Mouse (Mus musculus) MEL (cell line): Measurements from ENCODE around the gene Dmrta2. TPM values are rescaled to one million over a fixed set of nuclear protein-coding genes. Genes with fewer than 3 reads are reported as not detected.

Experiments used
- DNase-seq: peaks from one replicate; pipeline ENCODE4 v3.0.0; 2011; ENCODE audit warnings: low read depth, low spot score
- H3K27ac ChIP-seq: 2 replicates; pipeline ENCODE4 v1.5.1; 2012; ENCODE audit warnings: low read depth, mild to moderate bottlenecking, control low read depth, low read length, moderate library complexity; ENCODE audit not compliant: control insufficient read depth
- H3K27me3 ChIP-seq, 2 experiments: fragments of 150-350 bp in 1 of 2; sonication (generic) in 1 of 2; 2 replicates each; pipeline ENCODE4 v1.6.1; 2012; ENCODE audit warnings: low read length in 2 of 2, mild to moderate bottlenecking in 2 of 2, improper control_type of control experiment in 1 of 2, moderate library complexity in 1 of 2; ENCODE audit not compliant: insufficient read depth in 2 of 2, control insufficient read depth in 1 of 2
- H3K36me3 ChIP-seq, 2 experiments: 2 replicates each; pipeline ENCODE4 v1.6.1; 2012 to 2014; ENCODE audit warnings: low read length in 2 of 2, improper control_type of control experiment in 1 of 2, inconsistent platforms in 1 of 2, mild to moderate bottlenecking in 1 of 2; ENCODE audit not compliant: insufficient read depth in 2 of 2, control insufficient read depth in 1 of 2
- H3K4me1 ChIP-seq, 2 experiments: fragments of 150-350 bp in 1 of 2; sonication (generic) in 1 of 2; 2 replicates each; pipeline ENCODE4 v1.6.1; 2012; ENCODE audit warnings: low read length in 2 of 2, improper control_type of control experiment in 1 of 2, mild to moderate bottlenecking in 1 of 2; ENCODE audit not compliant: insufficient read depth in 2 of 2, control insufficient read depth in 1 of 2
- H3K4me3 ChIP-seq, 2 experiments: fragments of 150-350 bp in 1 of 2; sonication (generic) in 1 of 2; 2 replicates each; pipeline ENCODE4 v1.5.1; 2012; ENCODE audit warnings: low read depth in 2 of 2, low read length in 2 of 2, mild to moderate bottlenecking in 2 of 2, moderate library complexity in 2 of 2, control low read depth in 1 of 2, improper control_type of control experiment in 1 of 2; ENCODE audit not compliant: control insufficient read depth in 1 of 2, insufficient read depth in 1 of 2
- H3K79me2 ChIP-seq: 2 replicates; pipeline ENCODE4 v1.6.1; 2012; ENCODE audit warnings: mild to moderate bottlenecking, low read length, moderate library complexity; ENCODE audit not compliant: control insufficient read depth, poor library complexity, insufficient read depth
- H3K9ac ChIP-seq: 2 replicates; pipeline ENCODE4 v1.6.1; 2012; ENCODE audit warnings: low read depth, mild to moderate bottlenecking, control low read depth, low read length, moderate library complexity; ENCODE audit not compliant: control insufficient read depth, poor library complexity, severe bottlenecking
- H3K9me3 ChIP-seq: fragments of 150-350 bp; sonication (generic); replicated peaks from 2 replicates; pipeline ENCODE4 v1.6.1; 2012; ENCODE audit warnings: mild to moderate bottlenecking, low read length, improper control_type of control experiment, moderate library complexity; ENCODE audit not compliant: insufficient read depth
- BHLHE40 ChIP-seq: IDR thresholded peaks from 2 replicates; pipeline ENCODE4 v1.6.1; 2012; ENCODE audit warnings: low read depth, mild to moderate bottlenecking, inconsistent platforms, low read length, improper control_type of control experiment, borderline replicate concordance
- CHD1 ChIP-seq: IDR thresholded peaks from 2 replicates; pipeline ENCODE4 v1.6.1; 2012; ENCODE audit warnings: low read depth, mild to moderate bottlenecking, inconsistent platforms, low read length, improper control_type of control experiment
- CHD2 ChIP-seq: IDR thresholded peaks from 2 replicates; pipeline ENCODE4 v1.6.1; 2011; ENCODE audit warnings: low read length, improper control_type of control experiment
- ELF1 ChIP-seq: IDR thresholded peaks from 2 replicates; pipeline ENCODE4 v1.6.1; 2014; ENCODE audit warnings: low read depth, mild to moderate bottlenecking, inconsistent platforms, low read length, improper control_type of control experiment, moderate library complexity
- EP300 ChIP-seq, 2 experiments: IDR thresholded peaks; 2 replicates each; pipeline ENCODE4 v1.6.1; 2011; ENCODE audit warnings: improper control_type of control experiment in 2 of 2, low read length in 2 of 2, low read depth in 1 of 2, mild to moderate bottlenecking in 1 of 2
- ETS1 ChIP-seq: IDR thresholded peaks from 2 replicates; pipeline ENCODE4 v1.6.1; 2012; ENCODE audit warnings: low read depth, mild to moderate bottlenecking, inconsistent platforms, low read length, improper control_type of control experiment, moderate library complexity
- GABPA ChIP-seq: IDR thresholded peaks from 2 replicates; pipeline ENCODE4 v1.6.1; 2012; ENCODE audit warnings: low read depth, mild to moderate bottlenecking, inconsistent platforms, low read length, improper control_type of control experiment, moderate library complexity
- HCFC1 ChIP-seq: IDR thresholded peaks from 2 replicates; pipeline ENCODE4 v1.6.1; 2012; ENCODE audit warnings: low read depth, mild to moderate bottlenecking, inconsistent platforms, low read length, improper control_type of control experiment, moderate library complexity
- KAT2A ChIP-seq: conservative IDR thresholded peaks from 2 replicates; pipeline ENCODE4 v1.6.1; 2012; ENCODE audit warnings: low read depth, low read length, improper control_type of control experiment, inconsistent platforms
- MAFK ChIP-seq: IDR thresholded peaks from 2 replicates; pipeline ENCODE4 v1.6.1; 2011; ENCODE audit warnings: low read depth, mild to moderate bottlenecking, low read length, improper control_type of control experiment, borderline replicate concordance
- MEF2A ChIP-seq: IDR thresholded peaks from 2 replicates; pipeline ENCODE4 v1.6.1; 2014; ENCODE audit warnings: low read depth, mild to moderate bottlenecking, inconsistent platforms, low read length, improper control_type of control experiment; ENCODE audit not compliant: poor library complexity, insufficient replicate concordance, severe bottlenecking; ENCODE audit errors: extremely low read depth
- MYB ChIP-seq: IDR thresholded peaks from 2 replicates; pipeline ENCODE4 v1.6.1; 2011; ENCODE audit warnings: mild to moderate bottlenecking, low read depth, low read length, improper control_type of control experiment
- NELFE ChIP-seq: IDR thresholded peaks from 2 replicates; pipeline ENCODE4 v1.6.1; 2011; ENCODE audit warnings: low read depth, low read length, improper control_type of control experiment
- NRF1 ChIP-seq: IDR thresholded peaks from 2 replicates; pipeline ENCODE4 v1.6.1; 2014; ENCODE audit warnings: low read depth, mild to moderate bottlenecking, inconsistent platforms, low read length, improper control_type of control experiment, moderate library complexity; ENCODE audit not compliant: poor library complexity, insufficient read depth, severe bottlenecking
- POLR2A ChIP-seq, 2 experiments: IDR thresholded peaks; 2 replicates each; pipeline ENCODE4 v1.6.1; 2011 to 2012; ENCODE audit warnings: low read length in 2 of 2, mild to moderate bottlenecking in 2 of 2, control low read depth in 1 of 2, improper control_type of control experiment in 1 of 2, low read depth in 1 of 2, moderate library complexity in 1 of 2; ENCODE audit not compliant: control insufficient read depth in 1 of 2, insufficient read depth in 1 of 2, poor library complexity in 1 of 2
- POLR2AphosphoS2 ChIP-seq: IDR thresholded peaks from 2 replicates; pipeline ENCODE4 v1.6.1; 2011; ENCODE audit warnings: low read length, improper control_type of control experiment
- RAD21 ChIP-seq: IDR thresholded peaks from 2 replicates; pipeline ENCODE4 v1.6.1; 2011; ENCODE audit warnings: mild to moderate bottlenecking, low read depth, low read length, improper control_type of control experiment
- SIN3A ChIP-seq: IDR thresholded peaks from 2 replicates; pipeline ENCODE4 v1.6.1; 2012; ENCODE audit warnings: low read length, improper control_type of control experiment, inconsistent platforms
- TAL1 ChIP-seq: IDR thresholded peaks from 2 replicates; pipeline ENCODE4 v1.6.1; 2012; ENCODE audit warnings: mild to moderate bottlenecking, inconsistent platforms, low read length, moderate library complexity, mixed read lengths
- TBP ChIP-seq: IDR thresholded peaks from 2 replicates; pipeline ENCODE4 v1.8.0; 2011; ENCODE audit warnings: low read depth, low read length, improper control_type of control experiment
- TCF12 ChIP-seq: IDR thresholded peaks from 2 replicates; pipeline ENCODE4 v1.6.1; 2014; ENCODE audit warnings: low read depth, mild to moderate bottlenecking, inconsistent platforms, low read length, improper control_type of control experiment, moderate library complexity
- ZKSCAN1 ChIP-seq: IDR thresholded peaks from 2 replicates; pipeline ENCODE4 v1.6.1; 2012; ENCODE audit warnings: low read depth, mild to moderate bottlenecking, inconsistent platforms, low read length, improper control_type of control experiment, moderate library complexity
- ZNF384 ChIP-seq: IDR thresholded peaks from 2 replicates; pipeline ENCODE4 v1.6.1; 2012; ENCODE audit warnings: low read depth, mild to moderate bottlenecking, inconsistent platforms, low read length, improper control_type of control experiment
- polyA plus RNA-seq, 2 experiments: library from polyadenylated mRNA; stranded (reverse) in 1 of 2; unstranded in 1 of 2; fragments of >175 nt in 1 of 2; fragments of >200 nt in 1 of 2; gene quantifications; 2 replicates each; pipeline versions ENCODE4 v1.2.1 to v1.2.4; 2012; ENCODE audit warnings: low replicate concordance in 2 of 2, low read depth in 1 of 2; ENCODE audit not compliant: insufficient read length in 2 of 2, insufficient read depth in 1 of 2, missing spikeins in 1 of 2
- total RNA-seq: library from RNA; depleted of rRNA; stranded (reverse); fragments of 300-350 nt; gene quantifications from 2 replicates; pipeline ENCODE4 v1.2.3, GENCODE M21; 2012

Dmrta2 gene
- total and polyA plus RNA-seq, 3 experiments = 0.08 to 0.11 TPM; not detected in 1

- Histone ChIP-seq H3K36me3 (no peaks in the 10 kb centered on the region), H3K9me3 (no peaks in the 10 kb centered on the region), H3K9ac (no peak overlapping the region), H3K79me2 (no peaks in the 10 kb centered on the region), H3K27ac (no peak overlapping the region), H3K4me3 (no peak overlapping the region), H3K27me3 (no peaks in the 10 kb centered on the region), H3K4me1 (no peaks in the 10 kb centered on the region)
- no peak for DNase-seq
- TF ChIP-seq TCF12 = no peak
- TF ChIP-seq ELF1 = no peak
- no peak for TF ChIP-seq ETS1
- no peak for TF ChIP-seq ZKSCAN1
- no peak for TF ChIP-seq MYB
- TF ChIP-seq NELFE = no peak
- no peak for TF ChIP-seq CHD1
- no peak for TF ChIP-seq TBP
- TF ChIP-seq RAD21 = no peak
- TF ChIP-seq EP300 (IDR thresholded peaks at IDR 0.05; ENCODE audit: low read depth in 1 of 2, low read length in 2 of 2) = no peak
- no peak for TF ChIP-seq NRF1
- no peak for TF ChIP-seq ZNF384
- TF ChIP-seq TAL1 = no peak
- no peak for TF ChIP-seq POLR2A (IDR thresholded peaks at IDR 0.05; ENCODE audit: control insufficient read depth in 1 of 2, insufficient read depth in 1 of 2, low read depth in 1 of 2, low read length in 2 of 2, poor library complexity in 1 of 2)
- no peak for TF ChIP-seq GABPA
- no peak for TF ChIP-seq CHD2
- no peak for TF ChIP-seq KAT2A
- no peak for TF ChIP-seq POLR2AphosphoS2
- no peak for TF ChIP-seq MAFK
- TF ChIP-seq, all 39 proteins: peak for 0
Observed at GRCm38 (mm10) chr4:109978858-109979340, 1.0 kb downstream of the Dmrta2 start.

- no peaks in the 10 kb centered on the region for H3K36me3 ChIP-seq
- H3K4me1 ChIP-seq = no peaks in the 10 kb centered on the region
- no peak for DNase-seq
Observed at GRCm38 (mm10) chr4:109979461-109980320, 1.8 kb downstream of the Dmrta2 start.

More at GRCm38 (mm10) chr4:109979461-109980320, 1.8 kb downstream of the Dmrta2 start:
- H3K9ac ChIP-seq = no peak overlapping the region
- H3K79me2 ChIP-seq = no peaks in the 10 kb centered on the region
- no peak overlapping the region for H3K27ac ChIP-seq
- no peaks in the 10 kb centered on the region for H3K9me3 ChIP-seq
- H3K4me3 ChIP-seq = no peak overlapping the region
- no peak for TF ChIP-seq ETS1
- TF ChIP-seq ELF1 = no peak
- TF ChIP-seq SIN3A = no peak
- TF ChIP-seq TCF12 = no peak
- TF ChIP-seq POLR2AphosphoS2 = no peak
- TF ChIP-seq GABPA = no peak
- no peak for TF ChIP-seq BHLHE40
- no peak for TF ChIP-seq MEF2A
- TF ChIP-seq HCFC1 = no peak
- no peaks in the 10 kb centered on the region for H3K27me3 ChIP-seq
